Mouse (Mus musculus) megakaryocyte, embryonic 14.5 days (primary cell): ENCODE measurements around the gene Rasl11a.

ENCODE experiments used
- FLI1 ChIP-seq: IDR thresholded peaks from 2 replicates; pipeline ENCODE4 v1.6.1; 2012; ENCODE audit warnings: low read length, inconsistent platforms, mixed read lengths
- GATA1 ChIP-seq: IDR thresholded peaks from 3 replicates; pipeline ENCODE4 v1.6.1; 2012; ENCODE audit warnings: mixed read lengths, low read length, inconsistent platforms, borderline replicate concordance

DNA sequence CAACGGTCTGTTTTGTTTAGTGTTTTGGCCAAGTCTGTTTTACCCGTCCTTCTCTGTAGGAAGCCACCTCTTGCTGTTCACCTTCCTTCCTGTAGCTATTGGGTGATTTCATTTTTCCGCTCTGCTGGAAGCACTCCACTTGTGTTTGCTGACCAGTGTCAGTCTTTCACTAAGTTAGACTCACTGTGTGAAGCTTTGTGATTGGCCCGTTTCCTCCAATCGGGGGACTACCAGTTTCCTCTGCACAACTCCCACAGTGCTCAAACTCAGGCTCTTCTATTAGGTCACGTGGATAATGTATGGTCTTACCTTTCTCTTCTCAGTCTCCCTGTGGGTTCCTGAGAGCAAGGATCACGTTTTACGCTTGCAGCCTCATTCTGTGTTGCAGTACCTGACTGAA is 15.3 kb upstream of the Rasl11a start:
- TF ChIP-seq GATA1 (no peak), FLI1 (no peak)
